Mouse (Mus musculus) stomach, postnatal 0 days (tissue): ENCODE results near the gene Prickle2.

ENCODE experiments used
- CTCF ChIP-seq: IDR thresholded peaks from 2 replicates; pipeline ENCODE4 v1.5.1; 2016; ENCODE audit warnings: antibody characterized with exemption, low read depth, mild to moderate bottlenecking, moderate library complexity
- EP300 ChIP-seq: optimal IDR thresholded peaks from 2 replicates; pipeline ENCODE3; 2016; ENCODE audit warnings: antibody characterized with exemption

- TF ChIP-seq CTCF (no peak), EP300 (no peak)
These were observed 241.1 kb downstream of the Prickle2 start for GRCm38 (mm10) chr6:92464781-92465337.
